Mouse (Mus musculus): ENCODE results near the gene Lrriq1. TPM values are rescaled to one million over a fixed set of nuclear protein-coding genes. Genes with fewer than 3 reads are reported as not detected.

The Lrriq1 gene
- polyA plus RNA-seq, 1 experiment from 2014 or later, result 1.2 TPM

- Histone ChIP-seq H3K9me3 (no peaks in the 10 kb centered on the region), H3K4me1 (peaks cover 6% of the 10 kb centered on the region; the same call in 1 of the 2 replicates), H3K27me3 (replicated peaks; ENCODE audit: low read depth, poor library complexity, severe bottlenecking) (no peaks in the 10 kb centered on the region), H3K36me3 (replicated peaks) (no peaks in the 10 kb centered on the region), H3K4me3 (no peak overlapping the region), H3K27ac (replicated peaks) (no peak overlapping the region)
- no peak for DNase-seq (ENCODE audit: low spot score)
- WGBS, result 89% methylated on average over 2 of the region's 2 CpGs
These were observed 128.0 kb downstream of the Lrriq1 start for GRCm38 (mm10) chr10:103108090-103108489.

DNA sequence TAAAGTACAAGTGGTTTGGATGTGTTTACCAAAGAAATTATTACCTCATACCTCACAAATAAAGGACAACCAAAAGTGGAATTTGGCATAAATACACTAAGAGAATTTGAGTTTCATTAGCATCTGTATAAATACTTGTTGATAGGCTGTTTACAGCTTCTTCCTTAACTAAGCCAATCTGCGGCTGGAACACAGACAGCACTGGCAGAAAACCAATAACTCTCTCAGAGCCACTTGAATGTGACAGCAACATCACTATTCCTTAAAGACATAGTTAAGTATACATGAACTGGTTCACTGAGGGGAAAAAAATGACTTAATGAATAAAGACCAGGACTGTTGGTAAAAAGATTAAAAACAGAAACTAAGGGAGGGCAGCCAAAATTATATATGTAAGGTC, 150.0 kb downstream of the Lrriq1 start:
- no peaks in the 10 kb centered on the region for H3K36me3 ChIP-seq (replicated peaks)
- DNase-seq (ENCODE audit: low spot score), result no peak
- H3K27me3 ChIP-seq (replicated peaks; ENCODE audit: low read depth, poor library complexity, severe bottlenecking), result no peaks in the 10 kb centered on the region
- no peaks in the 10 kb centered on the region for H3K9me3 ChIP-seq
- H3K27ac ChIP-seq (replicated peaks), result no peak overlapping the region
- H3K4me3 ChIP-seq, result no peak overlapping the region
- WGBS, result 89% methylated on average over 1 of the region's 1 CpGs
- no peaks in the 10 kb centered on the region for H3K4me1 ChIP-seq

GRCm38 (mm10) chr10:103049593-103049992, 186.5 kb downstream of the Lrriq1 start:
- Histone ChIP-seq H3K9me3 (no peaks in the 10 kb centered on the region), H3K4me3 (no peak overlapping the region), H3K27ac (replicated peaks) (no peak overlapping the region), H3K27me3 (replicated peaks; ENCODE audit: low read depth, poor library complexity, severe bottlenecking) (no peaks in the 10 kb centered on the region), H3K36me3 (replicated peaks) (no peaks in the 10 kb centered on the region), H3K4me1 (peaks cover 12% of the 10 kb centered on the region; the same call in 1 of the 2 replicates)
- no peak for DNase-seq (ENCODE audit: low spot score)
- 77% methylated on average over 2 of the region's 2 CpGs for WGBS

DNA sequence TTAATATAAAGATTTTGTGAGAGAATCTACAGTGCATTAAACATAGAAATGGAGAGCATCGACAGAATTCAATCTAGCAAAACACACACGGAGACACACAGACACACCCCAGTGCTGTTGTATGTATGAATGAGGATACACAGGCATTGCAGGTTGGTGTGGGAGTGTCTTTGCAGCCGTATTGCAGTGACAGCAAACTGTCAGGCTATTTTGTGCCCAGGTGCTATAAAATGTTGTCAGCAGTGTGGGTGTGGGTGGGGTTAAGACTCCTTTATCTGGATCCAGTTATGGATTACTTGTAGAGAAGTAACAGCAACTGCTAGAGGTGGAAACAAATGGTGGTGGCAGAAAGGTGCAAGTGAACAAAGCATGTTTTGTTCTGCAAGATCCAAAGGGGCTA, 189.5 kb downstream of the Lrriq1 start:
- H3K4me1 ChIP-seq, result peaks cover 12% of the 10 kb centered on the region; the same call in 1 of the 2 replicates
- no peak overlapping the region for H3K27ac ChIP-seq (replicated peaks)
- no peak for DNase-seq (ENCODE audit: low spot score)
- WGBS, result 64% methylated on average over 3 of the region's 3 CpGs
- H3K4me3 ChIP-seq, result no peak overlapping the region
- H3K9me3 ChIP-seq, result no peaks in the 10 kb centered on the region
- H3K27me3 ChIP-seq (replicated peaks; ENCODE audit: low read depth, poor library complexity, severe bottlenecking), result no peaks in the 10 kb centered on the region
- H3K36me3 ChIP-seq (replicated peaks), result no peaks in the 10 kb centered on the region

- Histone ChIP-seq H3K36me3 (replicated peaks) (no peaks in the 10 kb centered on the region), H3K27me3 (replicated peaks; ENCODE audit: low read depth, poor library complexity, severe bottlenecking) (no peaks in the 10 kb centered on the region), H3K4me1 (peaks cover 12% of the 10 kb centered on the region; the same call in 1 of the 2 replicates), H3K9me3 (no peaks in the 10 kb centered on the region), H3K4me3 (no peak overlapping the region), H3K27ac (replicated peaks) (no peak overlapping the region)
- DNase-seq (ENCODE audit: low spot score), result no peak
- 54% methylated on average over 2 of the region's 2 CpGs for WGBS
These were observed 191.1 kb downstream of the Lrriq1 start for GRCm38 (mm10) chr10:103045019-103045418.

DNA sequence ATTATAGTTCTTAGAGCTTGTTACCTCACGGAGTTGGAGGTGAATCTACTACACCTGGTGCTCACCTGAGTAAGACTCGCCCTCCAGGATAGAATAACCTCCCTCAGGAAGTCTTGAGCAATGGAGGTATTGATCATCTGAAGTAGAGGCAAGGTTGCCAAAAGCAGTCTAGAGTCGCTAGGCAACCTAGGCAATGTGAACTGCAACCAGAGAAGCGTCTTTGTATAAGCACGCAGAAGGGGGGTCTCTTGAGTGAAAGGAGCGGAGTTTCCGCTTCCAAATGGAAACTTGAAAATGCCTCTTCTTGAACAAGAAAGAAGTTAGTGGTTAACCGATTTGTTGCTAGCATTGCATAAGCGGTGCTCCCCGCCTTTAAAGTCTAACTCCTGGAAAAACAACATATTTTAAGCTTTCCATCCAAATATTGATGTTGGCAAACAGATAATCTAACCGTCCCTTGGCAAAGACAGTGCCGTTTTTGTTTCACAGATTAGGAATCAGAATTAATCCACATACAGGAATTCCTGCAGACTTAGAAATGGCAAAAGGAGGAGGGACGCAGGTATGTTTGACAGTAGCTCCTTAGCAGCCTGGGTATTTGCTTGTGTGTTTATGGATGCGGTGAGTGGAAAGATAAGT, 201.0 kb downstream of the Lrriq1 start:
- Histone ChIP-seq H3K27me3 (replicated peaks; ENCODE audit: low read depth, poor library complexity, severe bottlenecking) (peaks cover 68% of the 10 kb centered on the region), H3K4me3 (peak overlapping the region; percentile 39), H3K9me3 (no peaks in the 10 kb centered on the region), H3K27ac (replicated peaks) (no peak overlapping the region; the same call in 1 of the 2 replicates), H3K4me1 (peaks cover 9% of the 10 kb centered on the region), H3K36me3 (replicated peaks) (no peaks in the 10 kb centered on the region)
- 1% methylated on average over 14 of the region's 14 CpGs for WGBS
- no peak for DNase-seq (ENCODE audit: low spot score)

- Histone ChIP-seq H3K27me3 (replicated peaks; ENCODE audit: low read depth, poor library complexity, severe bottlenecking) (peaks cover 98% of the 10 kb centered on the region), H3K27ac (replicated peaks) (peak overlapping the region; percentile 88; the same call in 1 of the 2 replicates), H3K4me3 (peak overlapping the region; percentile 65), H3K36me3 (replicated peaks) (no peaks in the 10 kb centered on the region), H3K9me3 (no peaks in the 10 kb centered on the region), H3K4me1 (peaks cover 28% of the 10 kb centered on the region)
- 3% methylated on average over 11 of the region's 11 CpGs for WGBS
- no peak for DNase-seq (ENCODE audit: low spot score)
These were observed 205.2 kb downstream of the Lrriq1 start for GRCm38 (mm10) chr10:103030931-103031330.

DNA sequence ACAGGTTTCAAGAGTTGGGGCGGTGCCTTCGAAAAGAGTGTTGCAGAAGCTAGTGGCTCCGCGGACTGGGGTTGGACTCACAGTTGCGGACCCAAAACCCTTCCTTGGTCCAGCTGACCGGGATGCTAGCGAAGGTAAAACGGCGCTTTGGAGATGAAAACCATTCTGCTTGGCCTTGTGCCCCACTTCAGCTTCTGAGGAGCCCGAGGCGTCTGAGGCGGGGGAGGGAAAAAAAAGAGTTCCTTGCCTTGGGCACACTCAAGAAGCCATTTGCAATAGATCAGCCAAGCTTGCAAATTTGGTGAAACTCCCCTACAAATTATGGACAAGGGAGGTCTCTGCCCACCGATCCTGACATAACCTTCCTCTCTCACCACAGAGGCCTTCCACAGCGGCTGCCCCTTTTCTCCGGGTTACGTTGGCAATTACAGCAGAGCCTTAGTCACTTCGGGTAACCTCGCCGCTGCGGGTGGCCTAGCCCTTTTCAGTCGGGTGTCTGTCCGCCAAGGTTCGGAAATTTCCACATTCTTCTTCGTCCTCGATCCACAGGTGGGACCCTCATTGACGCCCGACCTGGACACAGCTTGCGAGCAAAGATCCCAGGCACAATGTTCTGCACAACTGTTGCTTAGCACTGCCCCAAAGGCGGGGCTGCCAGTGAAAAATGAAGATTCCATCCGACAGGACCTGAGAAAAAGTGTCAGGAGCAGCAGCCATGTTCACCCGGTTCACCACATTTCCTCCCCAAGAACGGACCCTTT, 206.2 kb downstream of the Lrriq1 start, which contains the start of gene Alx1:
Alx1 (minus strand) TSS at position 486 of the 761 bp plus-strand sequence.
- Histone ChIP-seq H3K9me3 (no peaks in the 10 kb centered on the region), H3K4me1 (peaks cover 23% of the 10 kb centered on the region), H3K27me3 (replicated peaks; ENCODE audit: low read depth, poor library complexity, severe bottlenecking) (peaks cover 97% of the 10 kb centered on the region), H3K4me3 (peak within 1 kb of the TSS; percentile 65), H3K27ac (replicated peaks) (peak within 1 kb of the TSS; percentile 88), H3K36me3 (replicated peaks) (no peaks in the 10 kb centered on the region)
- WGBS, result 1% methylated on average over 32 of the region's 32 CpGs
- DNase-seq (ENCODE audit: low spot score), result peak; percentile 62

- Histone ChIP-seq H3K9me3 (no peaks in the 10 kb centered on the region), H3K4me3 (peak overlapping the region; percentile 65), H3K4me1 (peaks cover 21% of the 10 kb centered on the region), H3K27ac (replicated peaks) (peak overlapping the region; percentile 88), H3K36me3 (replicated peaks) (no peaks in the 10 kb centered on the region), H3K27me3 (replicated peaks; ENCODE audit: low read depth, poor library complexity, severe bottlenecking) (peaks cover 92% of the 10 kb centered on the region)
- WGBS, result under 1% methylated on average over 23 of the region's 23 CpGs
- DNase-seq (ENCODE audit: low spot score), result no peak
These were observed 206.9 kb downstream of the Lrriq1 start for GRCm38 (mm10) chr10:103029132-103029729.

DNA sequence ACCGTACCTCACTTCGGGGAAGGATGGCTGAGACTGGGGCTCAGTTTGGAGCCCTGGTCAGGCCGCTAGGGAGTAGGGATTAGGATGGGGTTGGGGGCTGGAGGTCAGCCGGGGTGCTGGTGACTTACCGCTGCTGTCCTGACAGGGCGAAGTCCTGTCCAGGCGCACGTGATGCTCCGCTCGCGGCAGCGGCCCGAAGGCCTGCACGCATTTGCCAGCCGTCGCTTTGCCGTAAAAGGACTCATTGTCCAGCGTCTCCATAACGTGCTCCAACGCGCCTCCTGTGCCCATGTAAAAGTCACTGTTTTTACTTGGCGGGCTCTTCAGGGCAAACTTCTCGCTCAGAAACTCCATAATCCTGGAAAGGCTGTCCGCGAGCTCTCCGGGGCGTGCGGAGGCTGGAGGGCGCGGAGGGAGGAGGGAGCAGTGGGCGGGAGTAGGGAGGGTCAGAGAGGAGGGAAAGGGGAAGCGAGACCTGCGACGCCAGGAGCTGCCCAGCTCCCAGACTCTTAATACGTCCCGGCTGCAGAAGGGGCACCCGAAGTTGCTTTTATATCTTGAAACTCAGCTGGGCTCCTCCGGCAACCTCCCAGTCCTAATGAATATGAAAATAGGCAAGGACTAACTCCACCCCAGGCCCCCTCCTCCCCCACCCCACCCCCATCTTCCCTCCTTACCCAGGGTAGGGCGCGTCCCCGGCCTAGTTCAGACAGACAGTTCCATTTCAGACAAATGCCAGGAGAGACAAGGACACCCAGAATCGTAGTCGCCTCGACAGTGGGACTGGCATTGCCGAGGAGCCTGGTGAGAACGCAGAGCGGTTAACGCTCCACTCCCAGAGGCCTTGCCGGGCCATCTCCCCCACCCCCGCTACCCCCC, 207.6 kb downstream of the Lrriq1 start:
- H3K27ac ChIP-seq (replicated peaks), result peak overlapping the region; percentile 88
- peak; percentile 86 for DNase-seq (ENCODE audit: low spot score)
- no peaks in the 10 kb centered on the region for H3K9me3 ChIP-seq
- H3K4me1 ChIP-seq, result peaks cover 21% of the 10 kb centered on the region
- H3K36me3 ChIP-seq (replicated peaks), result no peaks in the 10 kb centered on the region
- H3K4me3 ChIP-seq, result peak overlapping the region; percentile 65
- H3K27me3 ChIP-seq (replicated peaks; ENCODE audit: low read depth, poor library complexity, severe bottlenecking), result peaks cover 84% of the 10 kb centered on the region
- WGBS, result under 1% methylated on average over 50 of the region's 50 CpGs

DNA sequence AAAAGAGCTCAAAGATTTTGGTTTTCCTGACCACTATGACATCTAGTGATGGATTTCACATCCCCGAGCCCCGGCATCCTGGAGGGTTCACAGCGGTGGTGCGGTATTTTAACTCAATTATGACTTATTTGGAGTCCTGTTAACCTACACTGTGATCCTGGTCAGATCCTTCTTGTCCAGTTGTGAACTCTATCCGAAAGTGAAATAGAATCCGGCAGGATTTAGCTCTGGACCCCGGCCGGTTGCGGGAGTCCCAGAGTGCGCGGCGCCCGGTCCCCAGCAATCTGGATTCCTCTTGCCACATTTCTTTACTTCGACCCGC, 208.2 kb downstream of the Lrriq1 start:
- Histone ChIP-seq H3K4me3 (peak overlapping the region; percentile 65), H3K4me1 (peaks cover 21% of the 10 kb centered on the region), H3K9me3 (no peaks in the 10 kb centered on the region), H3K27me3 (replicated peaks; ENCODE audit: low read depth, poor library complexity, severe bottlenecking) (peaks cover 78% of the 10 kb centered on the region), H3K36me3 (replicated peaks) (no peaks in the 10 kb centered on the region), H3K27ac (replicated peaks) (peak overlapping the region; percentile 88)
- no peak for DNase-seq (ENCODE audit: low spot score)
- WGBS, result under 1% methylated on average over 15 of the region's 15 CpGs

All from embryonic facial prominence, embryonic 10.5 days (tissue).